Mouse (Mus musculus): ENCODE data around the gene Ccdc9b. TPM values are rescaled to one million over a fixed set of nuclear protein-coding genes. Genes with fewer than 3 reads are reported as not detected.

Gene Ccdc9b
- polyA plus RNA-seq, 1 experiment from 2014 or later: 1.4 TPM

- H3K36me3 ChIP-seq: no peaks in the 10 kb centered on the region
- H3K9me3 ChIP-seq: no peaks in the 10 kb centered on the region
- H3K27me3 ChIP-seq: peaks cover 6% of the 10 kb centered on the region; the same call in 1 of the 2 replicates
- H3K9ac ChIP-seq: no peak overlapping the region
- H3K4me3 ChIP-seq: no peak overlapping the region
- 61% methylated on average over 1 of the region's 1 CpGs for WGBS
- no peak overlapping the region for H3K4me2 ChIP-seq
- no peak overlapping the region for H3K27ac ChIP-seq (replicated peaks)
- H3K4me1 ChIP-seq (replicated peaks): peaks cover 13% of the 10 kb centered on the region
- ATAC-seq (ENCODE audit: low read depth): no peak
Measured at GRCm38 (mm10) chr2:118775396-118775795, 12.9 kb upstream of the Ccdc9b start.

GRCm38 (mm10) chr2:118774536-118774935 lies 12.1 kb upstream of the Ccdc9b start:
- 86% methylated on average over 2 of the region's 2 CpGs for WGBS
- no peak overlapping the region for H3K4me2 ChIP-seq
- no peak for ATAC-seq (ENCODE audit: low read depth)
- no peak overlapping the region for H3K27ac ChIP-seq (replicated peaks)
- no peaks in the 10 kb centered on the region for H3K36me3 ChIP-seq
- H3K4me3 ChIP-seq: no peak overlapping the region
- peaks cover 6% of the 10 kb centered on the region; the same call in 1 of the 2 replicates for H3K27me3 ChIP-seq
- H3K9me3 ChIP-seq: no peaks in the 10 kb centered on the region
- no peak overlapping the region for H3K9ac ChIP-seq
- H3K4me1 ChIP-seq (replicated peaks): peaks cover 6% of the 10 kb centered on the region

GRCm38 (mm10) chr2:118772158-118772874 lies 9.9 kb upstream of the Ccdc9b start, which contains the start of gene Phgr1:
Gene Phgr1, plus strand, starts transcription at chr2:118772769.
- H3K9ac ChIP-seq: no peak within 1 kb of the TSS
- H3K4me1 ChIP-seq (replicated peaks): no peaks in the 10 kb centered on the region; the same call in 1 of the 2 replicates
- H3K9me3 ChIP-seq: no peaks in the 10 kb centered on the region
- WGBS: 84% methylated on average over 6 of the region's 6 CpGs
- no peak within 1 kb of the TSS for H3K4me2 ChIP-seq
- H3K27me3 ChIP-seq: peaks cover 6% of the 10 kb centered on the region; the same call in 1 of the 2 replicates
- H3K27ac ChIP-seq (replicated peaks): no peak within 1 kb of the TSS
- no peaks in the 10 kb centered on the region for H3K36me3 ChIP-seq
- H3K4me3 ChIP-seq: no peak within 1 kb of the TSS
- no peak for ATAC-seq (ENCODE audit: low read depth)

GRCm38 (mm10) chr2:118766041-118767033 lies 3.9 kb upstream of the Ccdc9b start:
- Histone ChIP-seq H3K9ac (no peak overlapping the region), H3K9me3 (no peaks in the 10 kb centered on the region), H3K4me2 (no peak overlapping the region), H3K36me3 (no peaks in the 10 kb centered on the region), H3K4me1 (replicated peaks) (peaks cover 30% of the 10 kb centered on the region), H3K27ac (replicated peaks) (no peak overlapping the region), H3K4me3 (no peak overlapping the region), H3K27me3 (no peaks in the 10 kb centered on the region)
- no peak for ATAC-seq (ENCODE audit: low read depth)
- WGBS: 79% methylated on average over 10 of the region's 10 CpGs

GRCm38 (mm10) chr2:118764875-118765274 lies 2.4 kb upstream of the Ccdc9b start:
- Histone ChIP-seq H3K4me2 (no peak overlapping the region), H3K4me1 (replicated peaks) (peaks cover 44% of the 10 kb centered on the region), H3K27ac (replicated peaks) (no peak overlapping the region), H3K36me3 (no peaks in the 10 kb centered on the region), H3K9me3 (no peaks in the 10 kb centered on the region), H3K27me3 (no peaks in the 10 kb centered on the region), H3K4me3 (no peak overlapping the region), H3K9ac (no peak overlapping the region)
- WGBS: 86% methylated on average over 5 of the region's 5 CpGs
- ATAC-seq (ENCODE audit: low read depth): no peak

- no peak overlapping the region for H3K9ac ChIP-seq
- no peaks in the 10 kb centered on the region for H3K36me3 ChIP-seq
- H3K9me3 ChIP-seq: no peaks in the 10 kb centered on the region
- H3K4me3 ChIP-seq: no peak overlapping the region
- peaks cover 51% of the 10 kb centered on the region for H3K4me1 ChIP-seq (replicated peaks)
- H3K27ac ChIP-seq (replicated peaks): peak overlapping the region; percentile 38; the same call in 1 of the 2 replicates
- ATAC-seq (ENCODE audit: low read depth): no peak
- H3K27me3 ChIP-seq: no peaks in the 10 kb centered on the region
- 25% methylated on average over 11 of the region's 11 CpGs for WGBS
- peak overlapping the region; percentile 21; the same call in 1 of the 2 replicates for H3K4me2 ChIP-seq
Measured at GRCm38 (mm10) chr2:118764094-118764831, 1.8 kb upstream of the Ccdc9b start.

GRCm38 (mm10) chr2:118763469-118763868 lies 1.0 kb upstream of the Ccdc9b start:
- Histone ChIP-seq H3K4me2 (no peak overlapping the region), H3K27ac (replicated peaks) (peak overlapping the region; percentile 98), H3K9me3 (no peaks in the 10 kb centered on the region), H3K4me1 (replicated peaks) (peaks cover 51% of the 10 kb centered on the region), H3K27me3 (0 out of 2 replicates have a peak, but pooled peaks cover 4% of the 10 kb centered on the region), H3K36me3 (no peaks in the 10 kb centered on the region), H3K4me3 (no peak overlapping the region), H3K9ac (0 out of 2 replicates have a peak overlapping the region, but pooled peaks have one; percentile 66)
- no peak for ATAC-seq (ENCODE audit: low read depth)
- WGBS: 66% methylated on average over 7 of the region's 7 CpGs

- no peak; the same call in 1 of the 2 replicates for ATAC-seq (ENCODE audit: low read depth)
- WGBS: 11% methylated on average over 10 of the region's 10 CpGs
- Histone ChIP-seq H3K4me2 (peak overlapping the region; percentile 51), H3K27ac (replicated peaks) (peak overlapping the region; percentile 98), H3K4me3 (peak overlapping the region; percentile 19; the same call in 1 of the 2 replicates), H3K4me1 (replicated peaks) (peaks cover 51% of the 10 kb centered on the region), H3K9ac (peak overlapping the region; percentile 66), H3K36me3 (no peaks in the 10 kb centered on the region), H3K9me3 (no peaks in the 10 kb centered on the region), H3K27me3 (peaks cover 8% of the 10 kb centered on the region; the same call in 1 of the 2 replicates)
Measured at GRCm38 (mm10) chr2:118762784-118763148, 305 bp upstream of the Ccdc9b start.

- Histone ChIP-seq H3K27me3 (peaks cover 12% of the 10 kb centered on the region; the same call in 1 of the 2 replicates), H3K36me3 (no peaks in the 10 kb centered on the region), H3K4me2 (peak overlapping the region; percentile 51), H3K4me1 (replicated peaks) (peaks cover 51% of the 10 kb centered on the region), H3K27ac (replicated peaks) (peak overlapping the region; percentile 98), H3K9me3 (no peaks in the 10 kb centered on the region), H3K9ac (peak overlapping the region; percentile 66), H3K4me3 (no peak overlapping the region)
- no peak for ATAC-seq (ENCODE audit: low read depth)
- 82% methylated on average over 12 of the region's 12 CpGs for WGBS
Measured at GRCm38 (mm10) chr2:118761358-118761757, 1.1 kb downstream of the Ccdc9b start.

- Histone ChIP-seq H3K27me3 (peaks cover 12% of the 10 kb centered on the region; the same call in 1 of the 2 replicates), H3K9ac (peak overlapping the region; percentile 66; the same call in 1 of the 2 replicates), H3K36me3 (no peaks in the 10 kb centered on the region), H3K27ac (replicated peaks) (peak overlapping the region; percentile 98), H3K4me1 (replicated peaks) (peaks cover 51% of the 10 kb centered on the region), H3K4me3 (no peak overlapping the region), H3K4me2 (no peak overlapping the region), H3K9me3 (no peaks in the 10 kb centered on the region)
- 89% methylated on average over 11 of the region's 11 CpGs for WGBS
- no peak for ATAC-seq (ENCODE audit: low read depth)
Measured at GRCm38 (mm10) chr2:118760311-118761025, 2.0 kb downstream of the Ccdc9b start.

GRCm38 (mm10) chr2:118759828-118760227 lies 2.6 kb downstream of the Ccdc9b start:
- WGBS: 10% methylated on average over 8 of the region's 8 CpGs

More at GRCm38 (mm10) chr2:118759828-118760227, 2.6 kb downstream of the Ccdc9b start:
- Histone ChIP-seq H3K9me3 (no peaks in the 10 kb centered on the region), H3K27ac (replicated peaks) (no peak overlapping the region), H3K4me1 (replicated peaks) (peaks cover 51% of the 10 kb centered on the region), H3K27me3 (peaks cover 12% of the 10 kb centered on the region; the same call in 1 of the 2 replicates), H3K36me3 (no peaks in the 10 kb centered on the region), H3K4me3 (no peak overlapping the region), H3K9ac (peak overlapping the region; percentile 27; the same call in 1 of the 2 replicates), H3K4me2 (no peak overlapping the region)
- peak; percentile 28; the same call in 1 of the 2 replicates for ATAC-seq (ENCODE audit: low read depth)

Data from neural tube, embryonic 13.5 days (tissue).